Mouse (Mus musculus) intestine, embryonic 14.5 days (tissue): Measurements from ENCODE around the gene Nuak1. TPM values are rescaled to one million over a fixed set of nuclear protein-coding genes. Genes with fewer than 3 reads are reported as not detected.

Source experiments
- ATAC-seq: fragments of 200-750 bp; cut with Nextera tagmentation; replicated peaks from 2 replicates; pipeline ENCODE4 v1.8.0; 2017; ENCODE audit warnings: low read depth, moderate number of reproducible peaks, moderate TSS enrichment, moderate library complexity; ENCODE audit not compliant: low FRiP score, low TSS enrichment
- DNase-seq: peaks from one replicate; pipeline ENCODE4 v3.0.0-alpha.2; 2018; ENCODE audit warnings: low spot score
- H3K27ac ChIP-seq: fragments of 300-500 bp; sonication (generic); 2 replicates; pipeline ENCODE4 v1.5.1; 2014; ENCODE audit warnings: low read depth, mild to moderate bottlenecking, control low read depth
- H3K27me3 ChIP-seq: fragments of 300-500 bp; sonication (generic); replicated peaks from 2 replicates; pipeline ENCODE4 v1.6.1; 2014; ENCODE audit warnings: low read length, control low read depth; ENCODE audit not compliant: control insufficient read depth, insufficient read depth
- H3K36me3 ChIP-seq: fragments of 300-500 bp; sonication (generic); 2 replicates; pipeline ENCODE4 v1.6.1; 2014; ENCODE audit warnings: low read length, control low read depth; ENCODE audit not compliant: control insufficient read depth, insufficient read depth
- H3K4me1 ChIP-seq: fragments of 300-500 bp; sonication (generic); replicated peaks from 2 replicates; pipeline ENCODE4 v1.6.1; 2014; ENCODE audit warnings: low read length, control low read depth, mixed read lengths; ENCODE audit not compliant: control insufficient read depth, insufficient read depth
- H3K4me2 ChIP-seq: fragments of 300-500 bp; sonication (generic); 2 replicates; pipeline ENCODE4 v1.6.1; 2014; ENCODE audit warnings: low read length
- H3K4me3 ChIP-seq: fragments of 300-500 bp; sonication (generic); 2 replicates; pipeline ENCODE4 v1.5.1; 2014; ENCODE audit warnings: low read depth, low read length, control low read depth, mixed read lengths
- H3K9ac ChIP-seq: fragments of 300-500 bp; sonication (generic); 2 replicates; pipeline ENCODE4 v1.6.1; 2014; ENCODE audit warnings: mild to moderate bottlenecking, low read length
- H3K9me3 ChIP-seq: fragments of 300-500 bp; sonication (generic); 2 replicates; pipeline ENCODE4 v1.6.1; 2016; ENCODE audit warnings: low read length, control low read depth; ENCODE audit not compliant: control insufficient read depth
- WGBS: fragments of 180-500 bp; shearing (Covaris S2); extraction: QIAGEN DNeasy Blood & Tissue Kit; methylation state at CpG from one replicate; pipeline ENCODE4 v1.1.7; 2014; 5-methylcytosine and 5-hydroxymethylcytosine counted together
- polyA plus RNA-seq: library from polyadenylated mRNA; unstranded; fragments of >200 nt; fragmentation: Nextera tagmentation; extraction: Ambion mirVana; gene quantifications from 2 replicates; pipeline ENCODE4 v1.2.1, GENCODE M21; 2014

Nuak1 gene
- polyA plus RNA-seq, 1 experiment from 2014 or later: 0.93 TPM

DNA sequence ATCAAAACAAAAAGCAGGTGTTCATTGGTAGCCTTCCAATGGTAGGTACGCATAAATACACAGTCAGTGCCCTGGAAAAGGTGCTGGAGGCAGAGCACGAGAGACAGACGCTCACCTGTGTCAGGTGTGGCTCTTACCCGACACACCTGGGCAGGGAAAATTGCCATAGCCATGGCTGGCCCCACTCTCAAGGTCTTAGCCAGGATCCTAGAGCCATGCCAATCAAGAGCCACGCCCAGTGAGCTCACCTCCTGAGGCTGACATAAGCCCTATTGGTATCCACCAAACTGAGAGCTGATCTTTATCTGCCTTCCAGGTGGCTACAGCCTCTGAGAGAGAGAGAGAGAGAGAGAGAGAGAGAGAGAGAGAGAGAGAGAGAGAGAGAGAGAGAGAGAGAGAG lies 64.1 kb downstream of the Nuak1 start:
- no peak overlapping the region for H3K4me2 ChIP-seq
- WGBS: 79% methylated on average over 5 of the region's 5 CpGs

DNA sequence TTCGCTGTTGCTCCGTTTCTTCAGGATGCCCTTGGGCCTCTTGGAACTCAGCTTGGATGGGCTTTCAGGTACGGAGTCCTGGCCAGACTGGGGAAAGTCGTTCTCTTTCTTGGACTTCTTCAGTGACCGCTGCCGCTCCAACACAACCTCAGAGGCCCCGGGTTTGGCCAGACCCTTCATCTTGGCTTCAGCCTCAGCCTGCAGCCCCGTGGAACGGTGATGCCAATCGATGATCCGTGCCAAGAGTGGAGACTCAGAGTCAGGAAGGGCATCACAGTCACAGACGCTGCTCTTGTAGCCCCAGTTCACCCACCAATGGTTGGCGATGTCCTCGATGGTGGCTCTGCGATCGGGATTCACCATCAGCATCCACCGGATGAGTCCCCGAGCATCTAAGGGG lies 65.4 kb downstream of the Nuak1 start:
- no peak for DNase-seq

More for the DNA sequence above, 64.1 kb downstream of the Nuak1 start:
- no peak overlapping the region for H3K4me3 ChIP-seq
- H3K27ac ChIP-seq: no peak overlapping the region
- H3K9ac ChIP-seq: no peak overlapping the region
- no peaks in the 10 kb centered on the region for H3K27me3 ChIP-seq
- no peak for ATAC-seq
- H3K9me3 ChIP-seq: no peaks in the 10 kb centered on the region
- H3K36me3 ChIP-seq: peaks cover 11% of the 10 kb centered on the region; the same call in 1 of the 2 replicates
- DNase-seq: no peak
- 0 out of 2 replicates have a peak, but pooled peaks cover 5% of the 10 kb centered on the region for H3K4me1 ChIP-seq

DNA sequence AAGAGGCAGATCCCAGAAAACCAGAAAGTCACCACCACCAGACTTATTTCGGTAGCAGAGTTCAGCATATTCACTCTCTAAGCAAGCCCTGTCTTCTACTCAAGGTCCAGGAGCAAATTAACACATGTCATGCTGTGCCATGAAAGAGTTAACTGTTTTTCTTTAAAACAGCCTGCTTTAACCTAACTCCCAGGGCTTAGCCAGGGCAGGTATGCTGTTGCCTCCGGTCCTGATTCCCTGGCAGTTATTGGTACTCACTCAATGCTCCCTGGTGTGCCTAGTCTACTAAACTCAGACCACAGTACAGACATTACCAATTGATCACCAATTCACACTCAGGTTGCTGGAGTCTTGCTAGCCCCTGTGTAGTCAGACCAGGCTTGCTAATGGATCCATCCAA lies 66.9 kb downstream of the Nuak1 start:
- Histone ChIP-seq H3K4me1 (0 out of 2 replicates have a peak, but pooled peaks cover 5% of the 10 kb centered on the region), H3K9ac (no peak overlapping the region), H3K4me2 (no peak overlapping the region), H3K9me3 (no peaks in the 10 kb centered on the region), H3K36me3 (peaks cover 11% of the 10 kb centered on the region; the same call in 1 of the 2 replicates), H3K4me3 (no peak overlapping the region), H3K27ac (no peak overlapping the region), H3K27me3 (no peaks in the 10 kb centered on the region)
- WGBS: 93% methylated on average over 2 of the region's 2 CpGs
- DNase-seq: no peak
- ATAC-seq: no peak

More for the DNA sequence above, 65.4 kb downstream of the Nuak1 start:
- ATAC-seq: no peak
- Histone ChIP-seq H3K4me3 (no peak overlapping the region), H3K9me3 (no peaks in the 10 kb centered on the region), H3K9ac (no peak overlapping the region), H3K4me1 (0 out of 2 replicates have a peak, but pooled peaks cover 5% of the 10 kb centered on the region), H3K27me3 (no peaks in the 10 kb centered on the region), H3K27ac (no peak overlapping the region), H3K36me3 (peaks cover 11% of the 10 kb centered on the region; the same call in 1 of the 2 replicates), H3K4me2 (no peak overlapping the region)
- WGBS: 95% methylated on average over 18 of the region's 18 CpGs

DNA sequence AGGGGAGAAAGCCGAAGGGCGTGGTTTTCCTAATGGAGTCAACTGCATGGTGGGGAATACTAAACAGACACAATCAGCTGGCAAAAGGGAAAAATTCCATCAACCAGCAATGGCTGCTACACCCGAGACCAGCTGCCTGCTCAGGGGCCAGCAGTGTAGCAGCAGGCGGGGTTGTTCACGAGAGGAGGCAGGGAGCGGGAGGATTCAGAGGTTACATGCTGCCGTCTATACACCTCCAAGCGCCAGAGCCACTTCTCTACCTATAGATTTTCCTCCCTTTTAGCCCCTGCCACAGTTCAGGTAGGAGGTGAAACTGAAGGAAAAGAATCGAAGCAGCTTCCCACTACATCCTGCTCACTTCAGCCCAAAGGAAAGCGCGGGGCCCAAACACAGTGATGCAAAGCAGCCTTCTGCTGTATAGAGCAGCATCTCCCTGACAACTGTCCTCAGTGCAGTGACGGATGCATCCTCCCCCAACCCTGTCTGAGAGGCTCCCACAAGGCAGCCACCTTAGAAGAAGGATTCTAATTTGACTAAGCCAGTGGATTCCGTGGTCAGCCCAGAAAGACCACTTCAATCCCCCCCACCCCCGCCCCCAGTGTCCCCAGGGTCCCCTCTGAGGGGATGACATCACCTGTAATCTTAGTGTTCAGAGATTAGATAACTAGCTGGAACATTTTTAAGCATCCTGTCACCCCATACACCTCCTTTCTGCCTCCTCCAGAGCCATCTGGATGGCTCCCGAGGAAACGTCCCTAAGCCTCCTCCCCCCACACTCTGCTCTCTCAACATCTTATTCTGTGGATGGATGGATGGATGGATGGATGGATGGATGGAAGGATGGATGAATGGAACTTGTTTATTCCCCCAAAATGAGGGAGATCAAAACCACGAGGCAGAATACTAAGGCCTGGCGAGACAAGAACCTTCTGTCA lies 68.0 kb downstream of the Nuak1 start:
- DNase-seq: no peak
- H3K27ac ChIP-seq: no peak overlapping the region
- peaks cover 11% of the 10 kb centered on the region; the same call in 1 of the 2 replicates for H3K36me3 ChIP-seq
- H3K4me1 ChIP-seq: 0 out of 2 replicates have a peak, but pooled peaks cover 5% of the 10 kb centered on the region
- no peak overlapping the region for H3K4me3 ChIP-seq
- ATAC-seq: no peak
- no peak overlapping the region for H3K9ac ChIP-seq
- 46% methylated on average over 18 of the region's 18 CpGs for WGBS
- no peaks in the 10 kb centered on the region for H3K27me3 ChIP-seq
- no peaks in the 10 kb centered on the region for H3K9me3 ChIP-seq
- no peak overlapping the region for H3K4me2 ChIP-seq

DNA sequence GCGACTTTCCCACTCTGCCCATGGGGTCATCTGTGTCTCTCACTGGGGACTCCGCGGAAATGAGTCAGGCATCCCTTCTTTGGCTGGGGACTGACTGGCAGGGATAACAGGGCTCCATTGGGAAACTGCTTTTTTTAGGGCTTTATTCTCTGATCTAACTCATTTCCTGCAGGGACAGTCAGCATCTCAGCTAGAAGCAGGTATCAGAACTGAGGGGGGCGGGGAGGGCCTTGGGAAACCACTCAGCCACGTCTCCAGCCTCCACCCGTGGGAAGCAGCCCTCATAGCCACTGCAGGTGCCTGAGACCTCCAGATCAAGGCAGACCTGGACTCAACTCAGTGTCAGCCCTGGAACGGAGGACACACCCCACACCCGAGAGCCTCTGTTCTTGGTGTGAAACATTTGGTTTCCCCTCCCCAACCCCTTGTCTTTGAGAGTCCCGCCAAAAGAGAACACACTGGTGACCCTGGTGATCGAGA lies 68.7 kb downstream of the Nuak1 start:
- 0 out of 2 replicates have a peak, but pooled peaks cover 5% of the 10 kb centered on the region for H3K4me1 ChIP-seq
- 42% methylated on average over 10 of the region's 10 CpGs for WGBS
- no peaks in the 10 kb centered on the region for H3K27me3 ChIP-seq
- H3K36me3 ChIP-seq: peaks cover 11% of the 10 kb centered on the region; the same call in 1 of the 2 replicates
- no peak overlapping the region for H3K4me2 ChIP-seq
- no peak for ATAC-seq
- DNase-seq: no peak
- H3K9ac ChIP-seq: no peak overlapping the region
- no peak overlapping the region for H3K4me3 ChIP-seq
- H3K9me3 ChIP-seq: no peaks in the 10 kb centered on the region
- H3K27ac ChIP-seq: no peak overlapping the region

DNA sequence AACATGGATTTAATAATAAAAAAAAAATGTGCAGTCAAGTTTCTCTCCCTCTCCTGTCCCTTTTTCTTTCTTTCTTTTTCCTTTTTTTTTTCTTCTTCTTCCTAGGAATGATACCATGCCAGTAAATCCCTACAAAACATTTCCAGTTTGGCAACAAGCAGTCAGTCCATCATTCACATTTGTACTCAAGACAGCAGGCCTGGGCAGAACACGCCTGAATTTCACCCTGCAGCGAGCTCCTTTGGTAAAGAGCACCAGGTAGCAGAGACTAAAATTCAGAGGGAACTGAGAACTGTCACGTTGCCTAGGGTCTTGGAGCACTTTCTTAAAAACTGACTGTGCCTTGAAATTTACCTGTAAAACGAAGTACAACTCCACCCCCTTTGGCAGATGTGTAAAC lies 69.2 kb downstream of the Nuak1 start:
- DNase-seq: no peak
- WGBS: 70% methylated on average over 4 of the region's 4 CpGs
- Histone ChIP-seq H3K4me3 (no peak overlapping the region), H3K36me3 (peaks cover 11% of the 10 kb centered on the region; the same call in 1 of the 2 replicates), H3K4me1 (0 out of 2 replicates have a peak, but pooled peaks cover 5% of the 10 kb centered on the region), H3K9ac (no peak overlapping the region), H3K27me3 (no peaks in the 10 kb centered on the region), H3K9me3 (no peaks in the 10 kb centered on the region), H3K4me2 (no peak overlapping the region), H3K27ac (no peak overlapping the region)
- ATAC-seq: no peak

DNA sequence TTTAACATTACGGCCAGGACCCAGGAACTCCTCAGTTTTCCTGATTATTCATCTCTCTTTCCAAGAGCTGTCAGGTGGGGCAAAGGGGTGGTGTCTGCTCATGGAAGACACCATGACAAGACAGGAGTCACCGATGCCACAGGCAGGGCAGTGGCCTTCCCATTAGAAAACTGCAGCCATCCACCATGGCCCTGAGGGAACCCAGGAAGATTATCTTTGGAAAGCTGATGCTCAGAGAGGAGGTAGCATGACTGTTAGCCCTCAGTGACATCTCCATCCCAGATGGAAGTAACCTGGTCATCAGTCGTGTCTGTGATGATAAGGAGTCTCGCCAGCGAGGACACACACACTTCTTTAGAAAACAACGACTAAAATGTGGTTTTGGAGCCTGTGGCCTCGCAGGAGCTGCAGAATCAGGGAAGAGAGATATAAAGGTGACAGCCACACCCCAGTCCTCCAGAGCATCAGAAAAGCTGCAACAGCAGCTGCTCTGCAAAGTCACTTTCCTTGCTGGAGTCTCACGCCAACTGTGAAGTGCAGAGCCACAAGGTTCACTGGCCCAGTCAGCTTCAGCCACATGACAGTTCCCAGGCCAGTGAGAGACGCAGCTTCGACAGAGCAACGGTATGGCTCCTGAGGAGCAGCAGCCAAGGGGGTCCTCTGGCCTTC lies 70.6 kb downstream of the Nuak1 start:
- Histone ChIP-seq H3K4me1 (0 out of 2 replicates have a peak, but pooled peaks cover 5% of the 10 kb centered on the region), H3K36me3 (peaks cover 11% of the 10 kb centered on the region; the same call in 1 of the 2 replicates), H3K27me3 (no peaks in the 10 kb centered on the region), H3K9ac (no peak overlapping the region), H3K9me3 (no peaks in the 10 kb centered on the region), H3K4me3 (no peak overlapping the region), H3K27ac (no peak overlapping the region), H3K4me2 (no peak overlapping the region)
- DNase-seq: no peak
- 83% methylated on average over 11 of the region's 11 CpGs for WGBS
- ATAC-seq: no peak

DNA sequence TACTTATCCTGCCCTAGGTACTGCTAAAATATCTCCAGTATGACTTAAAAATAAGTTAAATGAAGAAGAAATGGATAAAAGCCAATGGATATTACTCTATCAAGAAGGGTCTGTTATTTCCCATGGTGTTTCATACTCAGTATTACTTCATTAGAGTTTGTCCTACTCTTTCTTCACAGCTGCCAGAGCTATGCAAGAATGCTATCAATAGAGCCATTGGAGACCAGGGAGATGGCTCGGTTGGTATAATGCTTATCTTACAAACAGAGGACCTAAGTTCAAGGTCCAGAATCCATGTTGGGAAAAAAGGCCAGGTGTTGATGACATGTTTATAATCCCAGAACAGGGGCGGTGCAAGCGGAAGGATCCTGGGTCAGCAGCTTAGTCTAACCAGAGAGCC lies 72.2 kb downstream of the Nuak1 start:
- no peak overlapping the region for H3K4me2 ChIP-seq
- ATAC-seq (no peak), DNase-seq (no peak)
- no peak overlapping the region for H3K27ac ChIP-seq
- no peaks in the 10 kb centered on the region for H3K36me3 ChIP-seq
- H3K4me1 ChIP-seq: 0 out of 2 replicates have a peak, but pooled peaks cover 5% of the 10 kb centered on the region
- no peaks in the 10 kb centered on the region for H3K27me3 ChIP-seq
- 80% methylated on average over 3 of the region's 3 CpGs for WGBS
- no peak overlapping the region for H3K9ac ChIP-seq
- H3K9me3 ChIP-seq: no peaks in the 10 kb centered on the region
- no peak overlapping the region for H3K4me3 ChIP-seq
